In genomic region chr9:97599006-97599405, GRCm38 (mm10) we compare ENCODE assay signal across 22 mouse cellular contexts.
A peak's percentile ranks its signal among the peaks of the same experiment; 100 is the strongest.
DNase-seq lines count a peak whose midpoint lies in the region; ATAC-seq and TF ChIP-seq lines count a peak whose summit lies in the region.
"Had no signal": no experiment of that assay in that cellular context is flagged by ENCODE, and none has a peak within 500 bp of the region (broad histone marks: within the 10 kb centered on the region; RNA-seq: fewer than 3 reads in every experiment).

No protein-coding gene starts in this region.

- 89% methylated on average over 3 of the region's 3 CpGs for WGBS in forebrain, embryonic 13.5 days
- WGBS in forebrain, embryonic 12.5 days: 97% methylated on average over 3 of the region's 3 CpGs
- WGBS in forebrain, embryonic 16.5 days: 47% methylated on average over 3 of the region's 3 CpGs
- 91% methylated on average over 3 of the region's 3 CpGs for WGBS in heart, embryonic 11.5 days (ENCODE audit: insufficient replicate concordance)

- TF ChIP-seq CTCF in layer of hippocampus, adult 2 months (conservative IDR thresholded peaks at IDR 0.05): no peak

- no peak overlapping the region for H3K4me2 ChIP-seq in forebrain, embryonic 13.5 days
- no peak overlapping the region for H3K4me2 ChIP-seq in forebrain, embryonic 12.5 days
- H3K4me2 ChIP-seq in forebrain, embryonic 16.5 days (ENCODE audit: low read length): no peak overlapping the region
- no peak overlapping the region for H3K4me2 ChIP-seq in heart, embryonic 11.5 days
- H3K4me2 ChIP-seq: heart, embryonic 13.5 days; hindbrain, embryonic 14.5 days had no signal

- H3K27ac ChIP-seq in forebrain, embryonic 13.5 days: no peak overlapping the region
- H3K27ac ChIP-seq in forebrain, embryonic 12.5 days: no peak overlapping the region
- peak overlapping the region; percentile 81; the same call in 1 of the 2 replicates for H3K27ac ChIP-seq in layer of hippocampus, adult 2 months
- peak overlapping the region; percentile 47 for H3K27ac ChIP-seq in forebrain, embryonic 16.5 days (ENCODE audit: low read length)
- no peak overlapping the region for H3K27ac ChIP-seq in heart, embryonic 11.5 days (ENCODE audit: low read depth, low read length)
- H3K27ac ChIP-seq: heart, embryonic 13.5 days; hindbrain, embryonic 14.5 days; hindbrain, postnatal 0 days had no signal

- H3K9ac ChIP-seq in forebrain, embryonic 13.5 days: no peak overlapping the region
- no peak overlapping the region for H3K9ac ChIP-seq in forebrain, embryonic 12.5 days
- no peak overlapping the region for H3K9ac ChIP-seq in forebrain, embryonic 16.5 days (replicated peaks; ENCODE audit: low read depth, low read length)
- H3K9ac ChIP-seq in heart, embryonic 11.5 days (ENCODE audit: low read depth, low read length): no peak overlapping the region
- H3K9ac ChIP-seq: heart, embryonic 13.5 days; hindbrain, embryonic 14.5 days had no signal

- no peaks in the 10 kb centered on the region for H3K36me3 ChIP-seq in forebrain, embryonic 13.5 days (ENCODE audit: poor library complexity, severe bottlenecking)
- H3K36me3 ChIP-seq in forebrain, embryonic 12.5 days (replicated peaks): no peaks in the 10 kb centered on the region
- H3K36me3 ChIP-seq in forebrain, embryonic 16.5 days (ENCODE audit: control insufficient read depth, insufficient read depth): no peaks in the 10 kb centered on the region
- H3K36me3 ChIP-seq in heart, embryonic 11.5 days (ENCODE audit: control insufficient read depth, insufficient read depth, low read length): no peaks in the 10 kb centered on the region
- H3K36me3 ChIP-seq: heart, embryonic 13.5 days had no signal

- H3K27me3 ChIP-seq in forebrain, embryonic 13.5 days: no peaks in the 10 kb centered on the region
- H3K27me3 ChIP-seq in forebrain, embryonic 12.5 days: no peaks in the 10 kb centered on the region
- H3K27me3 ChIP-seq in forebrain, embryonic 16.5 days (replicated peaks; ENCODE audit: control insufficient read depth, insufficient read depth, low read length): no peaks in the 10 kb centered on the region
- no peaks in the 10 kb centered on the region for H3K27me3 ChIP-seq in heart, embryonic 11.5 days (ENCODE audit: control insufficient read depth, insufficient read depth, low read length)

- no peak for DNase-seq in layer of hippocampus, adult 2 months (ENCODE audit: low spot score in 2 of 2)
- DNase-seq in layer of hippocampus, adult 11-12 months (ENCODE audit: low spot score): no peak
- no peak for DNase-seq in T-cell, adult 2 months (ENCODE audit: low spot score)
- DNase-seq: adrenal gland, postnatal 10 days; adrenal gland, postnatal 36 days; cerebellum, adult 11-12 months; cerebellum, adult 8-10 months; cerebellum, postnatal 10 days; cerebellum, postnatal 36 days; gastrocnemius, postnatal 25 days; heart, adult 18-20 months; heart, postnatal 14 days; heart, postnatal 4 days had no signal

- no peak overlapping the region for H3K4me3 ChIP-seq in forebrain, embryonic 13.5 days
- H3K4me3 ChIP-seq in forebrain, embryonic 12.5 days (replicated peaks): no peak overlapping the region
- H3K4me3 ChIP-seq in layer of hippocampus, adult 2 months: no peak overlapping the region
- no peak overlapping the region for H3K4me3 ChIP-seq in forebrain, embryonic 16.5 days (replicated peaks; ENCODE audit: low read length)
- no peak overlapping the region for H3K4me3 ChIP-seq in heart, embryonic 11.5 days (ENCODE audit: low read depth, low read length)
- H3K4me3 ChIP-seq: heart, embryonic 13.5 days had no signal

- peak; percentile 33; the same call in 1 of the 2 replicates for ATAC-seq in forebrain, embryonic 13.5 days
- ATAC-seq in forebrain, embryonic 12.5 days (ENCODE audit: low FRiP score): no peak
- peak; percentile 59; the same call in 1 of the 2 replicates for ATAC-seq in forebrain, embryonic 16.5 days
- no peak for ATAC-seq in heart, embryonic 11.5 days (replicated peaks; ENCODE audit: insufficient number of reproducible peaks, low FRiP score, low TSS enrichment)
- ATAC-seq: hindbrain, postnatal 0 days; inflammation-experienced regulatory T-cells, adult 6 months; intestine, postnatal 0 days had no signal

- 0 out of 2 replicates have a peak, but pooled peaks cover 6% of the 10 kb centered on the region for H3K4me1 ChIP-seq in forebrain, embryonic 13.5 days
- H3K4me1 ChIP-seq in forebrain, embryonic 12.5 days: no peaks in the 10 kb centered on the region; the same call in 1 of the 2 replicates
- peaks cover 7% of the 10 kb centered on the region for H3K4me1 ChIP-seq in forebrain, embryonic 16.5 days (replicated peaks; ENCODE audit: control insufficient read depth, insufficient read depth, low read length)
- H3K4me1 ChIP-seq in heart, embryonic 11.5 days (ENCODE audit: control insufficient read depth, insufficient read depth, low read length): no peaks in the 10 kb centered on the region
- H3K4me1 ChIP-seq: heart, embryonic 13.5 days had no signal

- H3K9me3 ChIP-seq in forebrain, embryonic 13.5 days (replicated peaks): no peaks in the 10 kb centered on the region
- no peaks in the 10 kb centered on the region for H3K9me3 ChIP-seq in forebrain, embryonic 12.5 days
- no peaks in the 10 kb centered on the region for H3K9me3 ChIP-seq in forebrain, embryonic 16.5 days (ENCODE audit: control insufficient read depth, low read length)
- H3K9me3 ChIP-seq in heart, embryonic 11.5 days (replicated peaks; ENCODE audit: control insufficient read depth, low read length): no peaks in the 10 kb centered on the region
- H3K9me3 ChIP-seq: heart, embryonic 13.5 days had no signal

Comparison
In these comparisons a context has a peak if more than half of its experiments do, and no peak if none do; other contexts are left out.
1. ATAC-seq: peak in forebrain, embryonic 13.5 days (single experiment) and forebrain, embryonic 16.5 days (single experiment); none in forebrain, embryonic 12.5 days (single experiment) and heart, embryonic 11.5 days (single experiment).
2. H3K27ac ChIP-seq: peak in layer of hippocampus, adult 2 months (single experiment) and forebrain, embryonic 16.5 days (single experiment); none in forebrain, embryonic 13.5 days (single experiment), forebrain, embryonic 12.5 days (single experiment) and heart, embryonic 11.5 days (single experiment).